Mouse (Mus musculus): Measurements from ENCODE around the gene Gm32717. TPM values are rescaled to one million over a fixed set of nuclear protein-coding genes. Genes with fewer than 3 reads are reported as not detected.
"Not testable (repeated sequence)": the region's sequence is repeated elsewhere in the genome, so short reads cannot be mapped to it uniquely, and the experiment has no call there.

Gm32717 gene
- total and polyA plus RNA-seq, 3 experiments: 0.04 to 0.21 TPM; not detected in 1

GRCm38 (mm10) chr10:118227629-118228028 lies 13.0 kb downstream of the Gm32717 start:
- DNase-seq (ENCODE audit: extremely low read depth); H3K79me2 ChIP-seq (replicated peaks; ENCODE audit: control insufficient read depth, extremely low read depth, insufficient read depth, poor library complexity, severe bottlenecking); dilution Hi-C loops (cut with MboI; ENCODE audit: extremely low pct_ligation_motif_present, extremely low pct_unique_long_range_greater_than_20kb, low sequenced_read_pairs); H3K4me3 ChIP-seq (replicated peaks in 1 of 3; ENCODE audit: low read depth in 2 of 3, low read length in 2 of 3, poor library complexity in 1 of 3); H3K9ac ChIP-seq (ENCODE audit: insufficient read depth, low read depth); H3K4me1 ChIP-seq (ENCODE audit: control insufficient read depth in 1 of 2, insufficient read depth in 2 of 2); H3K36me3 ChIP-seq (replicated peaks in 1 of 2; ENCODE audit: control insufficient read depth in 1 of 2, insufficient read depth in 1 of 2, low read length in 1 of 2); H3K4me2 ChIP-seq (ENCODE audit: insufficient read depth, low read depth, poor library complexity, severe bottlenecking); H3K27ac ChIP-seq (ENCODE audit: insufficient read depth, low read depth); H3K9me3 ChIP-seq (replicated peaks; ENCODE audit: low read length); H3K27me3 ChIP-seq (replicated peaks); in situ Hi-C loops (cut with MboI; ENCODE audit: low pct_ligation_motif_present, low pct_unique_long_range_greater_than_20kb, low sequenced_read_pairs): not testable (repeated sequence)

DNA sequence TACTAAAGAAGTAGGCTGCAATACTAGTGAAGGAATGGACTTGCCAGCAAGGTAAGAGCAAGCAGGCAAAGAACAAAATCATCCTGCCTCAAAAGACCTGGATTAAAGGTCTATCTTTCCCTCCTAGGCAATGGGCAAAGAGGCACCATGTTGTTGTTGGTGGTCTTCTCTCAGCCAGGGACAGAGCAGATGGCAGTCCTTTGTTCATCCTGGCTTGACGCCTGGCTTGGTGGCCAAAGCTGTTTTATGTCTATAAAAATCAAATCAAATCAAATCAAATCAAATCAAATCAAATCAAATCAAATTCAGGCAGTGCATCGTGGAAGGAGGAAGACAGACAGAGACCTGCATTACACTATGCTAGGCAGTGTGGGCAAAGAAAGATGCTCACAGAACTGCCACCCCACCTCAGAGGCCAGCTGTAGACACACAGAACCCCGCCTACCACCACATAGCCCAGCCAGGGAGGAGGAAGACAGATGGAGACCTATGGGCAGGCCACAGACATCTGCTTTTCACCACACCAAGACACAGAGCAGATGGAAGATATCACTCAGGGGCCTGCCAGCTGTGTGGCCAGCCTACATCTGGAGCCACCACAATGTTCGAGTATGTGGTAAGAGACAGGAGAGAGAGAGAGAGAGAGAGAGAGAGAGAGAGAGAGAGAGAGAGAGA lies 24.7 kb downstream of the Gm32717 start:
- H3K9me3 ChIP-seq (replicated peaks; ENCODE audit: low read length); DNase-seq (ENCODE audit: extremely low read depth); H3K36me3 ChIP-seq (replicated peaks in 1 of 2; ENCODE audit: control insufficient read depth in 1 of 2, insufficient read depth in 1 of 2, low read length in 1 of 2); H3K4me3 ChIP-seq (replicated peaks in 1 of 3; ENCODE audit: low read depth in 2 of 3, low read length in 2 of 3, poor library complexity in 1 of 3); H3K27ac ChIP-seq (ENCODE audit: insufficient read depth, low read depth); H3K9ac ChIP-seq (ENCODE audit: insufficient read depth, low read depth); H3K4me2 ChIP-seq (ENCODE audit: insufficient read depth, low read depth, poor library complexity, severe bottlenecking); H3K4me1 ChIP-seq (ENCODE audit: control insufficient read depth in 1 of 2, insufficient read depth in 2 of 2); H3K27me3 ChIP-seq (replicated peaks); dilution Hi-C loops (cut with MboI; ENCODE audit: extremely low pct_ligation_motif_present, extremely low pct_unique_long_range_greater_than_20kb, low sequenced_read_pairs); H3K79me2 ChIP-seq (replicated peaks; ENCODE audit: control insufficient read depth, extremely low read depth, insufficient read depth, poor library complexity, severe bottlenecking); in situ Hi-C loops (cut with MboI; ENCODE audit: low pct_ligation_motif_present, low pct_unique_long_range_greater_than_20kb, low sequenced_read_pairs): not testable (repeated sequence)

DNA sequence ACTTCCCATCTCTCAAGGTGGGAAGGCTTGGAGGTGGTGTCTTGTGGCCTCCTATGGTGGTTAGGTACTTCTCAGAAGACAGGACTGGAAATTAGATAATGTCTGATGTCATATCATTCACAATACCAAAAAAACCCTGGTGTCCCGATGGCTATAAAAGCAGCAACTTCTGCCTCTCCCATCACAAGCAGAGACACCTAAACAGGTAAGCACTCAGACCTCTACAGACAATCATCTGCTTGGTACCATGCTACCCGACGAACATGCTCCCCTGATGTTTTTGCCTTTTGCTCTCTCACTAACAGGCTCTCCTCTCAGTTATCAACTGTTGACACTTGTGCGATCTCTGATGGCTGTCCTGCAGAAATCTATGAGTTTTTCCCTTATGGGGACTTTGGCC lies 35.9 kb downstream of the Gm32717 start, which contains the start of gene Il22:
TSS of gene Il22 (plus strand) at position 301 of the 400 bp plus-strand sequence.
- H3K4me2 ChIP-seq (ENCODE audit: insufficient read depth, low read depth, poor library complexity, severe bottlenecking): no peak within 1 kb of the TSS
- no peak within 1 kb of the TSS for H3K4me3 ChIP-seq (replicated peaks in 1 of 3; ENCODE audit: low read depth in 2 of 3, low read length in 2 of 3, poor library complexity in 1 of 3)
- H3K36me3 ChIP-seq (replicated peaks in 1 of 2; ENCODE audit: control insufficient read depth in 1 of 2, insufficient read depth in 1 of 2, low read length in 1 of 2): no peaks in the 10 kb centered on the region
- no peaks in the 10 kb centered on the region for H3K27me3 ChIP-seq (replicated peaks)
- H3K9me3 ChIP-seq (replicated peaks; ENCODE audit: low read length): no peaks in the 10 kb centered on the region
- no peak for DNase-seq (ENCODE audit: extremely low read depth)
- no peaks in the 10 kb centered on the region for H3K79me2 ChIP-seq (replicated peaks; ENCODE audit: control insufficient read depth, extremely low read depth, insufficient read depth, poor library complexity, severe bottlenecking)
- H3K27ac ChIP-seq (ENCODE audit: insufficient read depth, low read depth): no peak within 1 kb of the TSS
- in situ Hi-C loops (cut with MboI; ENCODE audit: low pct_ligation_motif_present, low pct_unique_long_range_greater_than_20kb, low sequenced_read_pairs) (no loop called here), dilution Hi-C loops (cut with MboI; ENCODE audit: extremely low pct_ligation_motif_present, extremely low pct_unique_long_range_greater_than_20kb, low sequenced_read_pairs) (no loop called here)
- H3K4me1 ChIP-seq (ENCODE audit: control insufficient read depth in 1 of 2, insufficient read depth in 2 of 2): no peaks in the 10 kb centered on the region
- TF ChIP-seq MAFK (IDR thresholded peaks at IDR 0.05; ENCODE audit: insufficient replicate concordance, low read length): no peak
- TF ChIP-seq USF1 (IDR thresholded peaks at IDR 0.05; ENCODE audit: low read depth, low read length): no peak
- no peak for TF ChIP-seq JUN (IDR thresholded peaks at IDR 0.05; ENCODE audit: insufficient read depth, low read depth, low read length)
- TF ChIP-seq POLR2A (IDR thresholded peaks at IDR 0.05; ENCODE audit: low read depth, low read length): no peak
- no peak for TF ChIP-seq NELFE (IDR thresholded peaks at IDR 0.05; ENCODE audit: low read depth, low read length)
- TF ChIP-seq ZNF384 (IDR thresholded peaks at IDR 0.05; ENCODE audit: low read depth, low read length): no peak
- TF ChIP-seq ELF1 (IDR thresholded peaks at IDR 0.05; ENCODE audit: low read depth, low read length): no peak
- no peak for TF ChIP-seq ZC3H11A (IDR thresholded peaks at IDR 0.05; ENCODE audit: low read depth, low read length)
- no peak within 1 kb of the TSS for H3K9ac ChIP-seq (ENCODE audit: insufficient read depth, low read depth)

Measured in CH12.LX (cell line).